Mouse (Mus musculus): Measurements from ENCODE around the gene Ano6. TPM values are rescaled to one million over a fixed set of nuclear protein-coding genes. Genes with fewer than 3 reads are reported as not detected.

The Ano6 gene
- polyA plus RNA-seq, 1 experiment from 2014 or later = 23.9 TPM

DNA sequence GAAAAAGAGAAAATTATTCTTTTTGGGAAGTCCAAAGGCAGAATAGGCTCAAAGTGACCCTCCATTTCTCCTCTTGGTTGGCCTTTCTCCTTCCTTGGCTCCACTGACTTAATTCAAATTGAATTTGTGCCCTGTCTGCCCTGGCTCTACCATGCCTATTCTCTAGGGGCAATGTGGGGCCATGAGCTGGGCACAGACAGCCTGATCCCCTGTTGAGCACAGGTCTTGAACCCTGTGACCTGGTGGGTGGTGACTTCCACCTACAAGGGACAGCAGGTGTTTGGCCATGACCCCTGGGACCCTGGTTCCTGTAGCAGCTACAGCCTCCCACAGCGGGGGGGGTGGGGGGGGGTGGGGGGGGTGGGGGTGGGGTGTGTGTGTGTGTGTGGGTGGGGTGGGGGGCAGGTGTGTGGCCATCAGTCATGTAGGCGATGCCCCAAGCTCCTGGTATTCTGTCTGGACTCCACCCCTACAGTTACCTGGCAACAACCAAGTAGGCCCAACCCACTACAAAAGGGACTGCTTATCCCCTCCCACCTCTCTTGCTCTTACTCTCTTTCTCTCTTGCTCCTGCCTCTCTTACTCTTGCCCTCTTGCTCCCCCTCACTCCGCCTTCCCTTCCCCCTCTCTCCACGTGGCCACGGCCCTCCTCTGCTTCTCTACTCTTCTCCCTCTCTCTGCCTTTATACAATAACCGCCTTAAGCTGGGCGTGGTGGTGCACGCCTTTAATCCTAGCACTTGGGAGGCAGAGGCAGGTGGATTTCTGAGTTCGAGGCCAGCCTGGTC lies 28.8 kb downstream of the Ano6 start:
- 81% methylated on average over 9 of the region's 9 CpGs for WGBS
- Histone ChIP-seq H3K4me3 (ENCODE audit: low read depth, low read length) (no peak overlapping the region), H3K4me1 (replicated peaks; ENCODE audit: control insufficient read depth, insufficient read depth, low read length) (no peaks in the 10 kb centered on the region), H3K4me2 (replicated peaks; ENCODE audit: low read depth) (no peak overlapping the region), H3K9me3 (ENCODE audit: control insufficient read depth) (no peaks in the 10 kb centered on the region), H3K9ac (ENCODE audit: low read depth, low read length) (no peak overlapping the region), H3K27me3 (replicated peaks; ENCODE audit: control insufficient read depth, insufficient read depth, low read length) (no peaks in the 10 kb centered on the region), H3K36me3 (ENCODE audit: control insufficient read depth, insufficient read depth) (peaks cover 5% of the 10 kb centered on the region; the same call in 1 of the 2 replicates), H3K27ac (ENCODE audit: low read depth, low read length) (no peak overlapping the region)
- no peak for ATAC-seq
- TF ChIP-seq CTCF (IDR thresholded peaks at IDR 0.05; ENCODE audit: low read depth) = no peak

DNA sequence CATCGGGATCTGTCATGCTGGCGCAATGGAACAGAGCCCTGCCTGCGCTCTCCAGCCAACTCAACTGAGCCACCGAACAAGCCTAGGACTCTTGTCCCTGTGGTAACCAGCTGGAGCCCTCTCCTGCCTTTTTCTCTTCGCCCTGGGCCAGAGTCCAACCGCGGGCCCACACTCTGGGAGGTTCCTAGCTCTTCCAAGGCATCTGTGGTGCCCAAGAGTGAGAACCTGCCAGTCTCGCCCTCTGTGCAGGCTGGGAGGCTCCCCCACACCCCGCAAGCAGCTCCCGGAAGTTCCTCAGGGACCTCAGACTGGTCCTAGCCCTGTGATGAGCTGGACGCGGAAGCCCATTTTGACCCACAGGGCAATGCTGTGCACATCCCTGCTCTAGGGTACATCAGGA lies 29.5 kb downstream of the Ano6 start:
- no peak overlapping the region for H3K4me3 ChIP-seq (ENCODE audit: low read depth, low read length)
- H3K36me3 ChIP-seq (ENCODE audit: control insufficient read depth, insufficient read depth) = peaks cover 5% of the 10 kb centered on the region; the same call in 1 of the 2 replicates
- H3K27ac ChIP-seq (ENCODE audit: low read depth, low read length) = no peak overlapping the region
- no peak overlapping the region for H3K9ac ChIP-seq (ENCODE audit: low read depth, low read length)
- no peak overlapping the region for H3K4me2 ChIP-seq (replicated peaks; ENCODE audit: low read depth)
- no peaks in the 10 kb centered on the region for H3K9me3 ChIP-seq (ENCODE audit: control insufficient read depth)
- ATAC-seq = no peak
- no peaks in the 10 kb centered on the region for H3K27me3 ChIP-seq (replicated peaks; ENCODE audit: control insufficient read depth, insufficient read depth, low read length)
- no peaks in the 10 kb centered on the region for H3K4me1 ChIP-seq (replicated peaks; ENCODE audit: control insufficient read depth, insufficient read depth, low read length)
- 88% methylated on average over 12 of the region's 12 CpGs for WGBS
- TF ChIP-seq CTCF (IDR thresholded peaks at IDR 0.05; ENCODE audit: low read depth) = no peak

DNA sequence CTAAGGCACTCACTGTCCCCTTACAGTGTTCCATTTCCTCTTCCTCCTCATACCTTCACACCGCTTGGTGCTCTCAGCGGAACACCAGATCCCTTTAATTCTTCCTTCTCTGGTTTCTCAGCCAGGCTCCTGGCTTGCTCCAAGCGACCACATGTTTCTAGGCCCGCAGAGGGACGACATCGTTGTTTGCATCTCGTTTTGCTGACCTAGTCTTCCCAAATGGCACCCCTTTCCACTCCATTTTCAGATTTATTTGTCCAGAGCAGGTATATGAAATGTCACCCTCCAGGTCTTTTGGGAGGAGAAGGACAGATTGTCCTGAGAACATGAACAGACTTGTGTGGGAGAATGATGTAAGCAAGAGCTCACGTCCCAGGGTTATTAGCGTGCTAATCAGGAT lies 30.0 kb downstream of the Ano6 start:
- H3K4me3 ChIP-seq (ENCODE audit: low read depth, low read length) = no peak overlapping the region
- TF ChIP-seq CTCF (IDR thresholded peaks at IDR 0.05; ENCODE audit: low read depth) = no peak
- no peaks in the 10 kb centered on the region for H3K4me1 ChIP-seq (replicated peaks; ENCODE audit: control insufficient read depth, insufficient read depth, low read length)
- no peak for ATAC-seq
- H3K36me3 ChIP-seq (ENCODE audit: control insufficient read depth, insufficient read depth) = peaks cover 5% of the 10 kb centered on the region; the same call in 1 of the 2 replicates
- H3K27ac ChIP-seq (ENCODE audit: low read depth, low read length) = no peak overlapping the region
- no peak overlapping the region for H3K4me2 ChIP-seq (replicated peaks; ENCODE audit: low read depth)
- no peaks in the 10 kb centered on the region for H3K9me3 ChIP-seq (ENCODE audit: control insufficient read depth)
- no peak overlapping the region for H3K9ac ChIP-seq (ENCODE audit: low read depth, low read length)
- no peaks in the 10 kb centered on the region for H3K27me3 ChIP-seq (replicated peaks; ENCODE audit: control insufficient read depth, insufficient read depth, low read length)
- WGBS = 94% methylated on average over 9 of the region's 9 CpGs

GRCm38 (mm10) chr15:95822099-95822498 lies 31.5 kb downstream of the Ano6 start:
- Histone ChIP-seq H3K4me1 (replicated peaks; ENCODE audit: control insufficient read depth, insufficient read depth, low read length) (no peaks in the 10 kb centered on the region), H3K27ac (ENCODE audit: low read depth, low read length) (no peak overlapping the region), H3K9me3 (ENCODE audit: control insufficient read depth) (no peaks in the 10 kb centered on the region), H3K27me3 (replicated peaks; ENCODE audit: control insufficient read depth, insufficient read depth, low read length) (no peaks in the 10 kb centered on the region), H3K4me2 (replicated peaks; ENCODE audit: low read depth) (no peak overlapping the region), H3K4me3 (ENCODE audit: low read depth, low read length) (no peak overlapping the region), H3K9ac (ENCODE audit: low read depth, low read length) (no peak overlapping the region), H3K36me3 (ENCODE audit: control insufficient read depth, insufficient read depth) (peaks cover 5% of the 10 kb centered on the region; the same call in 1 of the 2 replicates)
- no peak for TF ChIP-seq CTCF (IDR thresholded peaks at IDR 0.05; ENCODE audit: low read depth)
- WGBS = 80% methylated on average over 9 of the region's 9 CpGs
- ATAC-seq = no peak

- H3K36me3 ChIP-seq (ENCODE audit: control insufficient read depth, insufficient read depth) = no peaks in the 10 kb centered on the region; the same call in 1 of the 2 replicates
- WGBS = 49% methylated on average over 13 of the region's 13 CpGs
- no peak overlapping the region for H3K27ac ChIP-seq (ENCODE audit: low read depth, low read length)
- ATAC-seq = no peak
- TF ChIP-seq CTCF (IDR thresholded peaks at IDR 0.05; ENCODE audit: low read depth) = no peak
- no peak overlapping the region for H3K4me2 ChIP-seq (replicated peaks; ENCODE audit: low read depth)
- H3K9ac ChIP-seq (ENCODE audit: low read depth, low read length) = no peak overlapping the region
- no peak overlapping the region for H3K4me3 ChIP-seq (ENCODE audit: low read depth, low read length)
- H3K9me3 ChIP-seq (ENCODE audit: control insufficient read depth) = no peaks in the 10 kb centered on the region
- no peaks in the 10 kb centered on the region for H3K4me1 ChIP-seq (replicated peaks; ENCODE audit: control insufficient read depth, insufficient read depth, low read length)
- no peaks in the 10 kb centered on the region for H3K27me3 ChIP-seq (replicated peaks; ENCODE audit: control insufficient read depth, insufficient read depth, low read length)
Observed at GRCm38 (mm10) chr15:95823383-95824306, 33.0 kb downstream of the Ano6 start.

DNA sequence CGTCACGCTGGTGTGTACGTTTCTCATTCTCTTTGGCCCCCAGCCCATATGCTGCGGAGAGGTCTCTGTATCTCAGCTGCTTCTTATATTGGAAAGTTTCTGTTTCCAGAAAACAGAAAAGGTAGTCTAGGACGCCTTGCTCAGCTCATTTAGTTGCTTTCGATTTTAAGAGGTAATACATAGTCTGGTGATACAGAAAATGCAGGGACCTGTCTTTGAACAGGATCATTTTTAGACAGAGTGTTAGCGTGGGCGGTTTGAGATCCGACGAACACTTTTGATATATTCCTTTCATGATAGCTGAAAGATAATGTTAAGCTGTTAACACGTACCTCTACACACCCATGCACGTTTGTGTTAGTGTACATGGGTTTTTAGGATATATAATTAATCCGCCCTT lies 35.9 kb downstream of the Ano6 start:
- no peak overlapping the region for H3K4me3 ChIP-seq (ENCODE audit: low read depth, low read length)
- no peak overlapping the region for H3K9ac ChIP-seq (ENCODE audit: low read depth, low read length)
- no peak for TF ChIP-seq CTCF (IDR thresholded peaks at IDR 0.05; ENCODE audit: low read depth)
- no peaks in the 10 kb centered on the region for H3K27me3 ChIP-seq (replicated peaks; ENCODE audit: control insufficient read depth, insufficient read depth, low read length)
- 77% methylated on average over 13 of the region's 13 CpGs for WGBS
- no peaks in the 10 kb centered on the region for H3K9me3 ChIP-seq (ENCODE audit: control insufficient read depth)
- no peak overlapping the region for H3K4me2 ChIP-seq (replicated peaks; ENCODE audit: low read depth)
- ATAC-seq = no peak
- 0 out of 2 replicates have a peak, but pooled peaks cover 4% of the 10 kb centered on the region for H3K4me1 ChIP-seq (replicated peaks; ENCODE audit: control insufficient read depth, insufficient read depth, low read length)
- H3K36me3 ChIP-seq (ENCODE audit: control insufficient read depth, insufficient read depth) = no peaks in the 10 kb centered on the region; the same call in 1 of the 2 replicates
- no peak overlapping the region for H3K27ac ChIP-seq (ENCODE audit: low read depth, low read length)

All from intestine, postnatal 0 days (tissue).